Mouse (Mus musculus) cerebellum, postnatal 36 days (tissue): ENCODE measurements at regions not wholly inside any gene's neighbourhood (a gene's known extent, or its start where the extent isn't known, plus 50 kb on each side); places are given as distances from the start of the nearest gene placed in this dataset.
A peak's percentile ranks its signal among the peaks of the same experiment; 100 is the strongest.

ENCODE experiments used
- DNase-seq, 2 experiments: peaks; one replicate each; pipeline ENCODE4 v3.0.0; 2021 to 2022; ENCODE audit warnings: mixed read lengths in 2 of 2

GRCm38 (mm10) chr15:86917891-86918290, 626.2 kb upstream of the Fam19a5 start:
- DNase-seq = peak; percentile 40 to 49

GRCm38 (mm10) chr15:86919704-86920103, 624.4 kb upstream of the Fam19a5 start:
- DNase-seq = no peak

- DNase-seq = no peak
Observed at GRCm38 (mm10) chr15:86920185-86920584, 623.9 kb upstream of the Fam19a5 start.

- DNase-seq = no peak
Observed at GRCm38 (mm10) chr15:86921401-86921800, 622.7 kb upstream of the Fam19a5 start.

GRCm38 (mm10) chr15:86925081-86925749, 618.9 kb upstream of the Fam19a5 start:
- DNase-seq = no peak

- DNase-seq = no peak
Observed at GRCm38 (mm10) chr15:86932345-86933075, 611.6 kb upstream of the Fam19a5 start.

GRCm38 (mm10) chr15:86937364-86937763, 606.7 kb upstream of the Fam19a5 start:
- no peak for DNase-seq

GRCm38 (mm10) chr15:86944529-86944928, 599.6 kb upstream of the Fam19a5 start:
- DNase-seq = no peak

- no peak for DNase-seq
Observed at GRCm38 (mm10) chr15:86952593-86952992, 591.5 kb upstream of the Fam19a5 start.

- DNase-seq = no peak
Observed at GRCm38 (mm10) chr15:86957872-86958271, 586.2 kb upstream of the Fam19a5 start.

GRCm38 (mm10) chr15:86962921-86963320, 581.2 kb upstream of the Fam19a5 start:
- peak in 1 of 2 experiments; percentile 14 for DNase-seq

- DNase-seq = no peak
Observed at GRCm38 (mm10) chr15:86963486-86963885, 580.6 kb upstream of the Fam19a5 start.

GRCm38 (mm10) chr15:86971436-86971835, 572.7 kb upstream of the Fam19a5 start:
- no peak for DNase-seq

- no peak for DNase-seq
Observed at GRCm38 (mm10) chr15:86996196-86996595, 547.9 kb upstream of the Fam19a5 start.

- DNase-seq = no peak
Observed at GRCm38 (mm10) chr15:87018978-87019377, 525.1 kb upstream of the Fam19a5 start.

GRCm38 (mm10) chr15:87045971-87046370, 498.1 kb upstream of the Fam19a5 start:
- no peak for DNase-seq

- no peak for DNase-seq
Observed at GRCm38 (mm10) chr15:87054186-87054585, 489.9 kb upstream of the Fam19a5 start.

- no peak for DNase-seq
Observed at GRCm38 (mm10) chr15:87064890-87065289, 479.2 kb upstream of the Fam19a5 start.

GRCm38 (mm10) chr15:87068261-87068660, 475.8 kb upstream of the Fam19a5 start:
- no peak for DNase-seq

- no peak for DNase-seq
Observed at GRCm38 (mm10) chr15:87074559-87074958, 469.5 kb upstream of the Fam19a5 start.

GRCm38 (mm10) chr15:87089827-87090226, 454.3 kb upstream of the Fam19a5 start:
- DNase-seq = no peak

- DNase-seq = no peak
Observed at GRCm38 (mm10) chr15:87091048-87091777, 452.9 kb upstream of the Fam19a5 start.

GRCm38 (mm10) chr15:87097206-87097605, 446.9 kb upstream of the Fam19a5 start:
- no peak for DNase-seq

- no peak for DNase-seq
Observed at GRCm38 (mm10) chr15:87101146-87101545, 443.0 kb upstream of the Fam19a5 start.
